Mouse (Mus musculus): ENCODE results near the gene Gpr34.

The Gpr34 gene

DNA sequence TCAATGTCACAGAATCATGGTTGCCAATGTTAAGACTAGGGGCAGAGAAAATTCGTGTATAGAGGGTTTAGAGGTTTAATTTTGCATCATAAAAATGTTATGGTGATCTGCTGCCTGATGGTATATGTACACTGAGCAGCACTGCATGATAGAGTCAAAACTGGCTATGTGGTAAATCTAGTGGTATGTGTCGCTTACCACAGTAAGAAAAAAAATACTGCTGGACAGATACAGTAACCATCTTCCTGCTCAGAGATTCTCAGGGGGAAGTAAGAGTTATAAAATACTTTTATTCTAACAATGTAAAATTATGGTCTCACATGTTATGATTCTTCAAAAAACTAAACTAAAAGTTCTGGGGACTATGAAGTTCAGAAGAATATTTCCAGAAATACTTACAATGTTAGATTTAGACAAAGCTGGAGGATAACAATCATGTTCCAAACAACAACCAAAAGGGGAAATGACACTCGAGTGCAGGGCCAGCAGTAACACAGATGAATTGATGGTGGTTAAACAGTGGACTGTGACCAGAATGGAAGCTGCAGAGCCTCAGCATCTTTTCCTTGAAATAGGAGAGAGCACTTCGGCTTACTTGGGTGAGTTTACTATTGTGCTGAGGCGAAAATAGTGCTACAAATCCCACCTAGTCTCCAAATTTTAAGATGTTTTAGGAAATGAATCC is at the start of gene Gpr34:
Gene Gpr34 (plus strand): TSS at position 491 of the 685 bp plus-strand sequence.
- DNase-seq (ENCODE audit: extremely low read depth, low read depth) = no peak

DNA sequence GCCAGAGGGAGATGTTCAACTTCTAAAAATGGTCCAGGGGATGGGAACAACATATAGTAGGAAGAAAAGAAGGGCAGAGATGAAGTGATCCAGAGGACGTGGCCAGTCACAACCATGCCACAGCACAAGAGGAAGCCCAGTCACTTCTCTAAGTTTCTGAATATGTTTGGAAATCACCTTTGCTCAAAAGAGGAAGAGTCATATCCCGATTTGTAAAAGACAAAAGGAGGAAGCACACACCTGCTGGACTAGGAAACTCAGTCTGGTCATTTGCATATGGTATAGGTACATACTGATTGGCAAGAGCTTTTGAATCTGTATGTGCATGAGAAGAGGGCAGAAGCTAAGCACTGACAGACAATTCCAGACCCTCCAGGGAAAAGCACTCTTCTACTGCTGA is 32.5 kb upstream of the Gpr34 start:
- DNase-seq (ENCODE audit: extremely low read depth, low read depth) = no peak

GRCm38 (mm10) chrX:13599966-13600365 is 31.9 kb upstream of the Gpr34 start:
- DNase-seq (ENCODE audit: extremely low read depth, low read depth) = no peak

- no peak for DNase-seq (ENCODE audit: extremely low read depth, low read depth)
These were observed 25.1 kb upstream of the Gpr34 start for GRCm38 (mm10) chrX:13606741-13607140.

DNA sequence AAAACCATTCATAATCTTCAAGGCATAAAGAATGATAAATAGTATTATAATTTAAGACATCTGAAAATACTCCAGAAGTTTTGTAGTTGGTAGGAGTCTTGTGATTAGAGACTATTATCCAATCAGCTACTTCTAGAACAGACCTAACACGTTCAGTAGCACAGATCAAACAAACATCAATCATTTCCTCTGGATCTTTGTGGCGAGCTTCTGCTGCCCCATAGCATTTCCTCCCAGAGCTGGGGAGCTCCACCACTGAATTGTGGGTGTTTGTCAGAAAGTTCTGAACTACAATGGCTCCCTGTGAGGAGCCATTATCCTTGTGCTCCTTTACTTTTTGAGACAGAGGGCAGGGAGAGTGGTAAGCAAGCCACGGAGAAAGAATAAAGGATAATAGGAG is 24.1 kb upstream of the Gpr34 start:
- DNase-seq (ENCODE audit: extremely low read depth, low read depth) = no peak

DNA sequence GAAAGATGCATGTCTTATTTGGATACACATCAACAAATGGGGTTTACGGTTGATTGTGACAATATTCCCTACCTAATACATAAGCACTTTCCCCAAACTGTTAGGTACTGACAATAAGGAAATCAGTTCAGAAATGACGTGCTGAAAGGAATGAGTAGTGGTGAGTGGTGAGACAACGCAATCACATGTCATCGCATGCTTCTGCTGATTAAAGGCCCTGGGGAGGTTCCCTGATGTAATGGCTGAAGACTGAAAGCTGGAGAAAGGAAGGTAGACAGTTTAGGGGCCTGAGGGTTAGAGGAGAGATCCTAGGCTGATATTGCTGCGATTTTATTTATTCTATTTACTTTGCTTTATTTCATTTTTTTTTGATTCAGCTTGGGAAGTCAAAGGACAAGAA is 20.8 kb upstream of the Gpr34 start:
- DNase-seq (ENCODE audit: extremely low read depth, low read depth) = no peak

DNA sequence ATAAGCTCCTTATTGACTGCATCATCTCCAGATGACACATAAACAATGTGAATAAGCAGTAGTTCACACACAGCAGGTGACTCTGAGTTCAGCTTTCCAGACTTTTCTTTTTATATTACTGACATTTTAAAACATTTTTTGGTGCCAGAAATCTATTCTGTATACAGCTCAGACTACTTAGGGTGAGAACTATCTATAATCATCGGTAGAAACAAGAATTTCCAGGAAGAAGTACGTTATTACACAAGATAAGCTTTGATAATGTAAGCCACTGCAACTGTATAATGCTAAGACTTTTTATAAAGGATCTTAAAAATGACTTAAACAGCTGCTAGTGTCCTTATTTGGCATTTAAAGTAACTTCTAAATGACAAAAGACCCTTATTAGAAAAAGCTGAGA is 19.8 kb upstream of the Gpr34 start:
- no peak for DNase-seq (ENCODE audit: extremely low read depth, low read depth)

DNA sequence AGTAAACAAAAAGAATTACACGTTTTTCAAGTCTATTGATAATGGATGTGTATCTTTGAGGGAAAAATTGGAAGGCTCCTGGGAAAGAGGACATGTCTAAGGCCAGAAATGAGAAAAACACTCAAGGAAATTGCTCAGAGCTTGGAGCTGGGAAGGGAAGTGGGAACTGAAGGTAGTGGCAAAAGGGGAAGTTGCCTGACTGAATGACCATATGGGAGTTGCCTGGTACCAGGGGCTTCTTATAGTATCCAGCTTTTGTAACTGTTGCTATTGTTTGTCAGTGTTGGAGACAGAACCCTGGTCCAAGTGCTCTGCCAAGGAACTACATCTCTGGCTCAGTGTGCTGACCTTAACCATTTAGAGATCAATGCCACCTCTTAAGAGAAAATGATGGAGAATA is 15.2 kb upstream of the Gpr34 start:
- DNase-seq (ENCODE audit: extremely low read depth, low read depth) = peak; percentile 18

GRCm38 (mm10) chrX:13617294-13617693 is 14.6 kb upstream of the Gpr34 start:
- DNase-seq (ENCODE audit: extremely low read depth, low read depth) = no peak

DNA sequence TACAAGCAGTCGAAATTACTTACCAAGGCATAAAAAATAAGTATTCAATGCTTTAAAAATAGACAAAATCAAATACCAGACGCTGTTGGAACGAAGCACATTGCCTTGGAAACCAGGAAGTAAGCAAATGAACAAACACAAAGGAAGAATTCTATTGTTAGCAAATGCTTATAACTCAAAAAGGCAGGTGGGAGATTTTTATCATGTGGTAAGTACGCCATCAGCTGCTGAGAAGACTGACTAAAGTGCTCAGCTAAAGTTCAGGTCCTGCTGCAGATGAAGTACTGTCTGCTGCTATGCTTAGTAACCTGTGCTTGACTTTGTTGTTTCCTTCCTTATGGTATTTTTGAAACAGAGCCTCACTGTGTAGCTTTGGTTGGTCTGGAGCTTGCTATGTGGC is 13.4 kb upstream of the Gpr34 start:
- no peak for DNase-seq (ENCODE audit: extremely low read depth, low read depth)

- DNase-seq (ENCODE audit: extremely low read depth, low read depth) = no peak
These were observed 10.4 kb upstream of the Gpr34 start for GRCm38 (mm10) chrX:13621473-13621872.

GRCm38 (mm10) chrX:13622654-13623053 is 9.2 kb upstream of the Gpr34 start:
- no peak for DNase-seq (ENCODE audit: extremely low read depth, low read depth)

GRCm38 (mm10) chrX:13636398-13636797 is 4.5 kb downstream of the Gpr34 start:
- no peak for DNase-seq (ENCODE audit: extremely low read depth, low read depth)

DNA sequence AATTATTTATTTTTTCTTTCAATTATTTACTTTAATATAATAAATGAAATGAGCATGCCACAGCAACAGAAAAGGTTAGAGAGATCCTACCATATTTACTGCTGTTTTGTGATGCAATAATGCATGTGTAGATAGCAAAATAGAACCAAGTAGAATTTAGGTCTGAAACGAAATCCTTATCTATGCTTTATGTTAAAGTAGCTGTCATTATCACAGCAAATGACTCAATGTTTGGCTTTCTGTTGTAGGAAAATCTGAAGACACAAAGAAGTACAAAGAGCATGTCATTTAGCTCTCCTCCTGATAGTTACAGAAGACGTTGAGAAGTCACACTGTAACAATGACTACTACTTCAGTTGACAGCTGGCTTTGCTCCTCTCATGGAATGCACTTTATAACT is 7.0 kb downstream of the Gpr34 start:
- DNase-seq (ENCODE audit: extremely low read depth, low read depth) = no peak

DNA sequence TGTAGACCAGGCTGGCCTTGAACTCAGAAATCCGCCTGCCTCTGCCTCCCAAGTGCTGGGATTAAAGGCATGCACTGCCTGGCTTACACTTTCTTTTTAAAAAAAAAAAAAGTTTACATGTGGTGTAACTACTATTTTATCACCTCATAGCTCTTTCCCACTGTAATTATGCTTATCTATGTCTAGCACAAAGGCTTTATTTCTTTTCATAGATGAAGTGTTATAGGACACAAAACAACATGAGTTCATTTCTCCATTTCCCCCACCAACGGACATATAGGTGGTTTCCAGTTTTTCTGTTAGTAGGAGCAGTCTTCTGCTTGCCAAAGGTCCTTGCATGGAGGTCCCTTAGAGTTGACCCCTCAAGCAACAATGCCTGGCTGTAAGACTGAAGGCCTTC is 20.0 kb downstream of the Gpr34 start:
- DNase-seq (ENCODE audit: extremely low read depth, low read depth) = no peak

- no peak for DNase-seq (ENCODE audit: extremely low read depth, low read depth)
These were observed 20.4 kb downstream of the Gpr34 start for GRCm38 (mm10) chrX:13652291-13652690.

- peak; percentile 90 for DNase-seq (ENCODE audit: extremely low read depth, low read depth)
These were observed 23.1 kb downstream of the Gpr34 start for GRCm38 (mm10) chrX:13655005-13655421.

- no peak for DNase-seq (ENCODE audit: extremely low read depth, low read depth)
These were observed 24.0 kb downstream of the Gpr34 start for GRCm38 (mm10) chrX:13655906-13656305.

- DNase-seq (ENCODE audit: extremely low read depth, low read depth) = peak; percentile 56
These were observed 24.8 kb downstream of the Gpr34 start for GRCm38 (mm10) chrX:13656721-13657120.

GRCm38 (mm10) chrX:13658616-13659140 is 26.8 kb downstream of the Gpr34 start:
- DNase-seq (ENCODE audit: extremely low read depth, low read depth) = no peak

DNA sequence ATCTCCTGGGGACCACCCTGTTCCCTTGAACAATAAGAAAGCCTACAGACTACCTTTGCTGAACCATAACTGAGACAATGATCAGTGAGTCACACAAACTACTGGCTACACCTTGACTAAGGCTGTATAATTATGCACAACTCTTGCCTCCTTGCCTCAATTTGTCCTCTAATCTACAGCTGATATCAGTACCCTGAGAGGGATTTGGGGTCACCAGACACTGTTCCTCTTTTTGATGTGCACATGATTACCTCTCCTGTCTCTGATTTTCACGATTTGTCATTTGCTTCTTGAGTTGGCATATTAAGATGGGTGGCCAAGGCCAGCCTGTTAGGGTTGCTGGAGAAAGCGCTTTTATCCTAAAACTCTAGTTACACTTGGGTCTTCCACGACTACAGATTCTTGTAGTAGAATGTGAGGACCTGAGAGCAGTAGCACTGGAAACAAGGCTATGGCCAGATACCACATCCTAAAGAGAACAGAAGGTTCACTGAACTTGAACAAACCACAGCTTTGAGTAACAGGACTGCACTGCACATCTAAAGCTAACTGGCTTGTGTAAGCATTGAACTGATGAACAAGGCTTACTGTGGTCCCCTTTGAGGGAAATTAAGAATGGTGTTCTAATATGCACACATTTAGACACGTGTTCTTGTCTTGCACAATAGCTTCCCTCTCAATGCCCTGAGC is 27.5 kb downstream of the Gpr34 start:
- DNase-seq (ENCODE audit: extremely low read depth, low read depth) = no peak

GRCm38 (mm10) chrX:13661063-13661462 is 29.2 kb downstream of the Gpr34 start, which contains the start of gene Gpr82:
Gpr82 (plus strand) TSS chrX:13661363.
- no peak for DNase-seq (ENCODE audit: extremely low read depth, low read depth)

DNA sequence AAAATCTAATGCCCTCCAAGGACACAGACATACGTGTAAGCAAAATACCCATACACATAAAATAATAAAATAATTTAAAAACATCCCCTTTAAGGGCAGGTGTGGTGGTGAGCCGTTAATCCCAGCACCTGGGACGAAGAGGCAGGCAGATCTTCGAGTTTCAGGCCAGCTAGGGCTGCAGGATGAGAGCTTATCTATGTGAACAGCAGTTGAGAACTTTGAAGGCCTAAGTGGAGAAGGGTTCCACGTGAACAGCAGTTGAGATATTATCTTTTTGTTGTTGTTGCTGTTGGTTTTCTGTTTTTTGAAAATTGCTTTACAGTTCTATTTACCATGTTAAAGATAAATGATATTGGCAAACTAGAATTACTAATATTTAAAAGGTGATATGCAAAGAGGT is 37.0 kb downstream of the Gpr34 start:
- DNase-seq (ENCODE audit: extremely low read depth, low read depth) = no peak

Data from MEL-GATA-1-ER (cell line).